Comparison of ENCODE assay signal across 8 mouse cellular contexts in the genomic region with DNA sequence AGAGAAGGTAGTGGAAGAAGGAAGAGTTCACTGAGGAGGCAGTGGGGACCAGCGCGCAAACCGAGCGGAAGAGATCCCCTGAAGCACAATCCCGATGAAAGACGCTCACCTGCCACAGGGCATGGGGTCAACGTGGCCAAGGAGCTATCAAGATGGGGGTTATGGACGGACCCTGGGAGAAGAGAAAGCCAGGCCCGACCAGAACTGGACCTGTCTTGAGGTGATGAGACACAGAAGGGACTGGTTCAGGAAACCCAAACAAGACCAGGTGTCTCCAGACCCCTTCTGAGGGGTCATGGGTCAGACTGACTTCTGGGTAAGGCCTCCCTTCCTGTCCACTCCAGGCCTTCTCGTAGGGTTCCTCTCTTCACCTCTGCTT. TPM values are rescaled to one million over a fixed set of nuclear protein-coding genes. Genes with fewer than 3 reads are reported as not detected.
DNase-seq lines count a peak whose midpoint lies in the region; ATAC-seq and TF ChIP-seq lines count a peak whose summit lies in the region.

No protein-coding gene starts in this region.

- H3K36me3 ChIP-seq in testis, adult 2 months (ENCODE audit: control insufficient read depth, insufficient read depth, low read length) = no peaks in the 10 kb centered on the region; the same call in 1 of the 2 replicates
- peaks cover 36% of the 10 kb centered on the region for H3K36me3 ChIP-seq in liver, embryonic 12.5 days
- peaks cover 11% of the 10 kb centered on the region; the same call in 1 of the 2 replicates for H3K36me3 ChIP-seq in stomach, postnatal 0 days (ENCODE audit: control insufficient read depth, insufficient read depth, low read length)

- no peaks in the 10 kb centered on the region for H3K9me3 ChIP-seq in liver, embryonic 12.5 days (replicated peaks)
- H3K9me3 ChIP-seq in stomach, postnatal 0 days (ENCODE audit: control insufficient read depth, low read length) = no peaks in the 10 kb centered on the region

- H3K27me3 ChIP-seq in cerebellum, adult 2 months (ENCODE audit: control insufficient read depth, insufficient read depth, low read length) = no peaks in the 10 kb centered on the region
- H3K27me3 ChIP-seq in testis, adult 2 months (ENCODE audit: control insufficient read depth, insufficient read depth, low read length) = no peaks in the 10 kb centered on the region
- no peaks in the 10 kb centered on the region for H3K27me3 ChIP-seq in liver, embryonic 12.5 days (replicated peaks)
- no peaks in the 10 kb centered on the region for H3K27me3 ChIP-seq in stomach, postnatal 0 days (ENCODE audit: control insufficient read depth, insufficient read depth, low read length)

- TF ChIP-seq POLR2A in cerebellum, adult 2 months (IDR thresholded peaks at IDR 0.05; ENCODE audit: borderline replicate concordance, insufficient read depth, low read length) = no peak
- no peak for TF ChIP-seq POLR2A in testis, adult 2 months (IDR thresholded peaks at IDR 0.05; ENCODE audit: control insufficient read depth, low read depth, low read length)

- 5% methylated on average over 10 of the region's 10 CpGs for WGBS in cerebellum, adult 2 months
- WGBS in liver, embryonic 12.5 days (ENCODE audit: insufficient replicate concordance) = 13% methylated on average over 10 of the region's 10 CpGs
- WGBS in stomach, postnatal 0 days = 5% methylated on average over 10 of the region's 10 CpGs

- H3K4me2 ChIP-seq in liver, embryonic 12.5 days = peak overlapping the region; percentile 93
- peak overlapping the region; percentile 72 for H3K4me2 ChIP-seq in stomach, postnatal 0 days (replicated peaks; ENCODE audit: low read depth)

- no peak for DNase-seq in cerebellum, adult 2 months
- no peak for DNase-seq in cerebellum, postnatal 4 days (ENCODE audit: low spot score in 2 of 2)
- no peak for DNase-seq in testis, postnatal 10 days (ENCODE audit: low spot score)
- DNase-seq in stomach, postnatal 0 days (ENCODE audit: low spot score) = no peak
- DNase-seq in Muller cell, postnatal 12 days (ENCODE audit: inconsistent ontology term) = no peak
- DNase-seq in adrenal gland, adult 2 months = no peak

- H3K27ac ChIP-seq in cerebellum, adult 2 months (ENCODE audit: insufficient read depth, low read length) = peak overlapping the region; percentile 11; the same call in 1 of the 2 replicates
- H3K27ac ChIP-seq in testis, adult 2 months (ENCODE audit: control insufficient read depth, insufficient read depth, low read depth, low read length) = peak overlapping the region; percentile 92
- H3K27ac ChIP-seq in liver, embryonic 12.5 days = peak overlapping the region; percentile 97; the same call in 1 of the 2 replicates
- H3K27ac ChIP-seq in stomach, postnatal 0 days (replicated peaks) = peak overlapping the region; percentile 94

- TF ChIP-seq EP300 in stomach, postnatal 0 days (optimal IDR thresholded peaks at IDR 0.05) = no peak

- no peak for TF ChIP-seq CTCF in cerebellum, adult 2 months (IDR thresholded peaks at IDR 0.05; ENCODE audit: borderline replicate concordance, insufficient read depth, low read depth, low read length)
- no peak for TF ChIP-seq CTCF in testis, adult 2 months (IDR thresholded peaks at IDR 0.05; ENCODE audit: control insufficient read depth, insufficient read depth, insufficient replicate concordance, low read depth, low read length)
- no peak for TF ChIP-seq CTCF in stomach, postnatal 0 days (IDR thresholded peaks at IDR 0.05; ENCODE audit: low read depth)

- ATAC-seq in liver, embryonic 12.5 days = no peak; the same call in 1 of the 2 replicates
- ATAC-seq in stomach, postnatal 0 days (ENCODE audit: low FRiP score, low TSS enrichment) = no peak

- H3K4me1 ChIP-seq in cerebellum, adult 2 months (ENCODE audit: control insufficient read depth, insufficient read depth, low read length) = peaks cover 7% of the 10 kb centered on the region
- H3K4me1 ChIP-seq in testis, adult 2 months (ENCODE audit: control insufficient read depth, insufficient read depth, low read length) = peaks cover 4% of the 10 kb centered on the region; the same call in 1 of the 2 replicates
- H3K4me1 ChIP-seq in liver, embryonic 12.5 days = peaks cover 13% of the 10 kb centered on the region
- H3K4me1 ChIP-seq in stomach, postnatal 0 days (replicated peaks; ENCODE audit: control insufficient read depth, insufficient read depth) = no peaks in the 10 kb centered on the region

- peak overlapping the region; percentile 94 for H3K9ac ChIP-seq in liver, embryonic 12.5 days
- H3K9ac ChIP-seq in stomach, postnatal 0 days (ENCODE audit: low read length) = peak overlapping the region; percentile 95

- peak overlapping the region; percentile 95 for H3K4me3 ChIP-seq in cerebellum, adult 2 months (replicated peaks; ENCODE audit: insufficient read depth, low read depth, low read length)
- H3K4me3 ChIP-seq in testis, adult 2 months (ENCODE audit: control insufficient read depth, low read depth, low read length) = peak overlapping the region; percentile 96
- H3K4me3 ChIP-seq in liver, embryonic 12.5 days = peak overlapping the region; percentile 97
- peak overlapping the region; percentile 95 for H3K4me3 ChIP-seq in stomach, postnatal 0 days (ENCODE audit: low read depth, low read length)

RNA-seq across cellular contexts. Expression of a gene that starts 23.5 kb away (rescaled TPM):
- polyA plus RNA-seq in cerebellum, adult 2 months (2012; rRNA removed) = 167 and 177 TPM in 2 replicates
- 60.4 and 79.5 TPM in 2 replicates for polyA plus RNA-seq in testis, adult 2 months (2012; rRNA removed)
- 48.0 and 49.3 TPM in 2 replicates for polyA plus RNA-seq in liver, embryonic 12.5 days (2016; fragmentation: Nextera tagmentation; extraction: Ambion mirVana)
- polyA plus RNA-seq in stomach, postnatal 0 days (2015; fragmentation: Nextera tagmentation; extraction: Ambion mirVana) = 56.9 and 57.1 TPM in 2 replicates
- 100 to 1,000 TPM; 180 to 197 TPM for total RNA-seq in adrenal gland, adult 2 months (2021)
- 53.0 and 63.5 TPM in 2 replicates for polyA plus RNA-seq in adrenal gland, adult 2 months (2012; rRNA removed)

RNA-seq across cellular contexts. Expression of a gene that starts 43.0 kb away (rescaled TPM):
- 25.8 and 27.2 TPM in 2 replicates for polyA plus RNA-seq in cerebellum, adult 2 months (2012; rRNA removed)
- 11.0 and 15.0 TPM in 2 replicates for polyA plus RNA-seq in testis, adult 2 months (2012; rRNA removed)
- 9.5 and 9.6 TPM in 2 replicates for polyA plus RNA-seq in liver, embryonic 12.5 days (2016; fragmentation: Nextera tagmentation; extraction: Ambion mirVana)
- 9.9 and 10.8 TPM in 2 replicates for polyA plus RNA-seq in stomach, postnatal 0 days (2015; fragmentation: Nextera tagmentation; extraction: Ambion mirVana)
- 10 to 100 TPM; 18.3 to 18.6 TPM for total RNA-seq in adrenal gland, adult 2 months (2021)
- 3.1 TPM in 2 replicates for polyA plus RNA-seq in adrenal gland, adult 2 months (2012; rRNA removed)

RNA-seq across cellular contexts. Expression of a gene that starts 48.7 kb away (rescaled TPM):
- polyA plus RNA-seq in cerebellum, adult 2 months (2012; rRNA removed) = 51.8 and 53.0 TPM in 2 replicates
- polyA plus RNA-seq in testis, adult 2 months (2012; rRNA removed) = 7.6 and 8.5 TPM in 2 replicates
- 24.4 and 26.4 TPM in 2 replicates for polyA plus RNA-seq in liver, embryonic 12.5 days (2016; fragmentation: Nextera tagmentation; extraction: Ambion mirVana)
- 27.6 and 28.5 TPM in 2 replicates for polyA plus RNA-seq in stomach, postnatal 0 days (2015; fragmentation: Nextera tagmentation; extraction: Ambion mirVana)
- 10 to 100 TPM; 41.8 to 44.1 TPM for total RNA-seq in adrenal gland, adult 2 months (2021)
- polyA plus RNA-seq in adrenal gland, adult 2 months (2012; rRNA removed) = 9.2 and 9.8 TPM in 2 replicates

RNA-seq across cellular contexts. Expression of a gene that starts 49.4 kb away (rescaled TPM):
- 49.5 and 53.2 TPM in 2 replicates for polyA plus RNA-seq in cerebellum, adult 2 months (2012; rRNA removed)
- polyA plus RNA-seq in testis, adult 2 months (2012; rRNA removed) = 16.0 and 18.9 TPM in 2 replicates
- 26.7 and 26.9 TPM in 2 replicates for polyA plus RNA-seq in liver, embryonic 12.5 days (2016; fragmentation: Nextera tagmentation; extraction: Ambion mirVana)
- polyA plus RNA-seq in stomach, postnatal 0 days (2015; fragmentation: Nextera tagmentation; extraction: Ambion mirVana) = 21.1 and 22.3 TPM in 2 replicates
- total RNA-seq in adrenal gland, adult 2 months (2021) = 10 to 100 TPM; 50.7 to 58.5 TPM
- 5.7 and 10.7 TPM in 2 replicates for polyA plus RNA-seq in adrenal gland, adult 2 months (2012; rRNA removed)

Comparison
In these comparisons a context has a peak if more than half of its experiments do, and no peak if none do; other contexts are left out.
1. H3K27ac ChIP-seq: peak in every context shown above with its lines; median percentile 97 in liver, embryonic 12.5 days; 94 in stomach, postnatal 0 days; 92 in testis, adult 2 months; 11 in cerebellum, adult 2 months.